Mouse (Mus musculus) cerebellum, postnatal 14 days (tissue): ENCODE results near the gene Zc2hc1b.

Experiments used
- DNase-seq, 2 experiments: peaks; one replicate each; pipeline ENCODE4 v3.0.0; 2021; ENCODE audit warnings: mixed read lengths in 2 of 2

Zc2hc1b gene

DNA sequence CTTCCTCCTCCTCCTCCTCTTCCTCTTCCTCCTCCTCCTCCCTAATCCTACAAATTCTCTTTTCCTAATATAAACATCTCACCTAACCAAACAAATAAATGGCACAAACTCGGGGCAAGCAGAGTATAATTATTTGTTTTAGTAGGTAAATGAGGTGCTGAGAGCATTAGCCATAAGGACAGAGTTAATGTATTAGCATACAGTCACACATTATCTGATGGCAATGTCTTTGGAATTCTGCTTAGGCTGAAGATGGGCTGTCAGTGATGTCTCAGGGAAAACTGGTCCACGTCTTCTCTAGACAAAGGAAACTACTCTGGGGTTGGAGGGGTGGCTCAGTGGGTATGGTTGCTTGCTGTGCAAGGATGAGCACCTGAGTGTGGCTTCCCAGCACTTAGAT lies 6.4 kb downstream of the Zc2hc1b start:
- no peak for DNase-seq

DNA sequence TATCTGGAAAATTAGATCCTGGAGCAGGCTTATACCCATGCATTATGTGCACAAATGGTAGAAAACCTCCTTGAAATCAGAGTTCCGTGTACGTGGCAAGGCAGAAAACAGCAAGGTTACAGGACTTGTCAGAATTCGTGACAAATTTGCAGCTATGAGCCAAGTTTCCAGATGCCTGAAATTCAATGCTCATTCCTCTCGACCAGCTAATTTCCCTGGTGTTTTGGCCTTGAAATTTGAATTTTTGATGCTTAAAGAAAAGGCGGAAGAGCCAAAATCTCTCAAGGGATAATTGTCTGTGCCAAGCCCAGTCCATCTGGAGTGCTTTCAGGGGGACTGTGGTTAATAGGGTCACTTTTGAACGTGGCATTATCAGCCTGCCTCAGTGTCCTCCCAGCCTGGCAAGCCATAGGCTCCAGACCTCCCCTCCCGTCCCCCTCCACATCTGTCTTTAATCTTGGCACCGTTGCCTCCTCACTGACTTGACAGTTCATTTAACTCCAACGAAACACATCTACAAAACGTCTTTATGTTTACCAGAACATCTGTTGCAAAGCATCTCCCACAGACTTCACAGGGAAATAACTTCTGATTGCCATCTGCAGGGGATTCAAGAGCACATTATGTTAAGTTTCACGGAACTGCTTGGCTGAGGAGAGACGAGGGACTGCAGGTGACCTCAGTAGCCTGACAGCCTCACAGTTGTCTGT lies 6.9 kb downstream of the Zc2hc1b start:
- peak; percentile 15 to 33 for DNase-seq

DNA sequence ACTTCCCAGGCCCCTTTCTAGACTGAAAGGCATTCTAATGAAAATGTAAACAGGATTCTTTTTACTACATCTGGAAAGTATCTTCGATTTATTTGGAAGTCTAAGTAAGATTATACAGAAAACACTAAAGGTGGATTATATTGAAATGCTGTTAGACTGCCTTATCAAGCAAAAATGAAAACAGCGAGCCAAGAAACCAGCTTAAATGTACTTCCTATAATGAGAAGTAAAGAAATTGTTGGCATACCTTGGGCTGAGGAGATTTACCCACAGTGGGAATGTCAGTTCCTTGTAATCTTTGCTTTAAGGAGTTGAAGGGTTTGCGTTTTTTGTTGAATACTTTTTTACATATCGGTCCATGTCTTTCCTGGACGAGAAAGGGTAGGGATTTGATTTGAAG lies 9.4 kb downstream of the Zc2hc1b start:
- DNase-seq = no peak

DNA sequence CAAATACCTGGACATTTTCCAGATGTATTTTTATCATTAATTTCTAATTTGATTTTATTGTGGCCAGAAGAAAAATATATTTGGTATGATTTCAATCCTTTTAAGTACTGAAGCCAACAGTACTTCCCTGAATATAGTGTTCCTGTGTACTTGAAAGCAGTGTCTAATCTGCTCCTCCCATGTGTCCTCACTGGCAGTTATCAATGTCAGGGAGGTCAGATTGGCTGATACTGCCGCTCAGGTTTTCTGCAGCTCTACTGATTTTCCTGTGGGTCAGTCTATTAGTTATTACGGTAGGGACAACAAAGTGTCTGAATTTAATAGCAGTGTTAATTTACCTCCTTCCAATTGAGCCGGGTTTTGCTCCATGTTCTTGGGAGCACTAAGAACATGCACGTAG lies 15.8 kb downstream of the Zc2hc1b start:
- DNase-seq = no peak

DNA sequence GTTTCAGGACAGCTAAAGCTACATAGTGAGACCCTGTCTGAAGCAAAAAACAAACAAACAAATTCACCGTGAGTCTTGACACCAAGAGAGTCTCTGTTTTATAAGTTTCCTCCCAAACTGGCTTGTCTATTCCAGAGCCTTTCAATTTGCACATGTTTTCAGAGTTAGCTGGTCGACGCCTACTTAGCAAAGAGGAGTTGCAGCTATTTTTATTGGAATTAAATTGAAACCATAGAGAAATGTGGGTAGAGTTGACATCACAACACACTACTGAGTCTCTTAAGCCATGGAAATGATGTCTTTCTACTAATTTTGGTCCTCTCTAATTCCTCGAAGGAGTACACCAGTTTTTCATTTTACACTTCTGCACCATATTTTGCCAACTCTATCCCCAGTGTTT lies 16.9 kb downstream of the Zc2hc1b start:
- DNase-seq = no peak

DNA sequence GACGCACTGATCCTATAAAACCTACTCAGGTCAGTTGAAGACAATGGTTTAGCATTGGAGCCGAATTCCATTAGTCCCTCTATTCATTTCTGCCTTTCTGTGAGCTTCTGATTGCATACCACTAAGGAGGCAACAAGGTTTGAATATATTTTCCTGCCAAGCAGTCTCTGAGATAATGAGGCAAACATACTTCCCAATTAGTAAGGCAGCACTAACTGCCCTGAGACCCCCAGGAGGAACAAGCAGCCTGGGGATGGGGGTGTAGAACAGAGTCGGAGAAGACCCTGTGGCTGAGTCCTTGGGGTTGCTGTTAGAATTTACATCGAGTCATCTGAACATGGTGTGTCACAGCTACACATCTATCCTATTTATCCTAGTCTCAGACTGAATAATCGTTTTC lies 22.4 kb downstream of the Zc2hc1b start:
- no peak for DNase-seq

DNA sequence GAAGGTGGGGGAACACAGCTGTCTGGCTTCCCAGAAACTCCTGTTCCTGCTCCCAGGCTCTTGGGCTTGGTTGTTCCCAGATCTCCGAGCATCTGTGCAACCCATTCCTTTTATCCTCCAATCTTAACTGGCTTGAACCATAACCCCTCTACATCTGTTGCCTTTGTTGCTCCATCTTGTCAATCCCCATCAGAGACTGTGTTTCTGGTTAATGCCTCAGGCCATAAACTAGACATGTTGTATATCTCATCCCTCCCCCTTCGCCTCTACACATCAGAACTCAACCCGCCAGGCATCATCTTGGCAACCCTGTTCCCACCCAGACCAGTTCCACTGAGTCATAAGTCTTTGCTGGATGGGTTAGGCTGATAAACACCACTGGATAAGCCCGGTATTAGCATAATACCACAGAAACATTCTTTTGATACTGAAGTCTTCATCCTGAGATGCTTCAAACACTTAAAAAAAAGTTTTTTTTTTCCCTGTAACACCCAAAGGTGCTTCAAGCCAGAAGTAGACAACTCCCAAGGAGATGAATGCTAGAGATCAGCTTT lies 24.9 kb downstream of the Zc2hc1b start:
- DNase-seq = no peak

DNA sequence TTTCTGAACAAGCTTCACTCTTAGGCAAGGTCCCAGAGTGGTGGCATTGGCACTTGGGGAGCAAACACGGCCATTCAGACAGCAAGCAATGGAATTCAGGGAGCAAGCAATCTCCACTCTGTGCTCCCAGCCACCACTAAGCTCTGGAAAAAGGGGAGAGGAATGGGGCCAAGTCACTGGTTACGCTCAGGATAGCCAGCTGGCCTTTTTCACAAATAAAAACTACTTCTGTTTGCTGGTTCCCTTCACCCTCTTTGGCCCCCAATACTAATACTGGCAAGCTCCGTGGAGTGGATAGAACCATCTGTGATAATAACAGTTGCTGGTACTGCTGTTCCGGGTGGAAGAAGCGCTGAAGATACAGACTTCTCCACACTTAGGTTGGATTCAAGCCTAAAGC lies 26.5 kb downstream of the Zc2hc1b start:
- peak; percentile 29 to 37 for DNase-seq

DNA sequence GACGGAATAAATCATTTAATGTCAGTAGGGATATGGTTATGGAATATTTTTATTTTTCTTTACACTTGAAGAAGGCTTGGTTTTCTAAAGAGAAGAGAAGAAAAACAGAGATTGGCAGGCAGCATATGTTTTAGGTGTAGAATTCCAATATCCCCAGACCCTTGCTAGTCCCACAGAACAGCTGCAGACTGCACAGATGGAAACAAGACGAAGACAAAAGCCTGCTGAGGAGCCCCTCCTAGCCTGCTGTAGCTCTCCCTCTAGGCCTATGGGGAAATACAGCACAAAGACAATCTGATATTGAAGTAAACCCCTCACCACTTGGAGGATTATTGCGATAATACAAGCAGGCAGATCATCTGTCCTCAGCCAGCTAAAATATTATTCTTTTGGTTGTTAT lies 27.4 kb downstream of the Zc2hc1b start:
- no peak for DNase-seq

DNA sequence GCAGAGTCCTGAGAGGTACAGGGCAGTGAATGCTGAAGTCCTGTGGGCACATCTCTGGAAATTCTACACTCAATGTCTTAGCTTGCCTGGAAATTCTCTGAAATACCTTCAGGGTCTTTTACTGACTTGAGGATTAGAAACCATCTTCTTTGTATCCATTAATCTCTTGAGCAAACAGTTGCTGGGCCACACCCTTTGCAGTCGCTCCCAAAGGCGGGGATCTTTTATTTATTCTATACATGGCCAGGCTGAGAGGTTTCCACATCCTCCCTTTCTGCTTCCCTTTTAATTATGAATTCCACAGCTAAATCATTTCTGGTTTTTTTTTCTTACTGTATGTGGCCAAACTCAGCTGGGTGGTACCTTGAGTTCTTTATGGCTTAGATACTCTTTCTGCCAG lies 37.4 kb downstream of the Zc2hc1b start:
- DNase-seq = no peak

DNA sequence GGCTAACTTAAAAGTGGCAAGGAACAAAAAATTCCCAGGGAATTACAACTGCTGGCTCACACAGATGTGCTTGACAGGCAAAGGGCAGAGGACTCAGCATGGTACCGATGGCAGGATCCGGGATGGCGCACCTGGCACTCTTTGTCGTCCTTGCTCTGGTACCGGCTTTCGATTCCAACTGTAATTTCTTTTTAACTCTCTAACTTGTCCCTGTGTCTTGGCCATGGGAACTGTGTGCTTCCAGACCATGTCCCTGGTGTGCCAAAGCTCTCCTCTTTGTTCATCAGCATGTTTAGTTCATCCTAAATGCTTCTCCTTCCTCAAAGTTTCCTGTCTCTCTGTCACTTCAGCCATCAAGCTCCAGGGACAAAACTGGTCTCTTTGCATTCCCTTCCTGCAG lies 39.9 kb downstream of the Zc2hc1b start:
- DNase-seq = no peak

DNA sequence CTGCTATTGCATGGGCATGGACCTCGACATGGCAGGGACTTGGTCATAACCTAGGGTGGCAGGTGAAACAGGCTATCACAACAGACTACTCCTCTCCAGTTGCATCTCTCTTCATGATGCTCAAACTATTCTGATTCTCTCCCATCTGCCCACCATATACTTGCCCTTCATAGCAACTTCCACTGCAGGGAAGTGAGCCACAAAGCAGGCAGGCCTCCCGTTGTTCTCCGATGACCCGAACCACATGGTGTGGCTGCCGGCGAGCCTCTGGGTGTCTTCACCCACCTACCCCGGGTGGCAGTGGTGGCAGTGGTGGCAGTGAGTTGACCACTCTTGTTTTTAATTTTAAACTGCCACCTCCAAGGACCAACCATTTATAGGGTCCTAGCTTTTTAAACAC lies 42.1 kb downstream of the Zc2hc1b start:
- DNase-seq = no peak

DNA sequence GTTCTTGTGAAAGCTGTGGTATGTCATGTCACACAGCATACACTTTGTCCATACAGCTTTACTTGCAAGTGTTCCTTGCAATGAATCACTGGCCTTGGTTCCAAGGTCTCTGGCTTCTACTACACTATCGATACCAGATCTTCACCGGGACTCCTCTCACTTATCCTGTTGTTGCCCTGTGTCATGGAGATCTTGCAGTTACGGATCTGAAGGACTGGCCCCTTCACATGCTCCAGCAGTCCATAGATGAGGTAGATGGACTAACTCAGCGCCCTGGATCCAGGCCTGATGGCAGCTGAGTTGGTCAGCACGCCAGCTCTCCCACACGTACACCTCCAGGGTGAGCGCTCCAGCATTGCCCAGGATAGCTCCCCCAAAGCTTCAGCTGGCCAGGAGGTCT lies 42.5 kb downstream of the Zc2hc1b start:
- DNase-seq = no peak

DNA sequence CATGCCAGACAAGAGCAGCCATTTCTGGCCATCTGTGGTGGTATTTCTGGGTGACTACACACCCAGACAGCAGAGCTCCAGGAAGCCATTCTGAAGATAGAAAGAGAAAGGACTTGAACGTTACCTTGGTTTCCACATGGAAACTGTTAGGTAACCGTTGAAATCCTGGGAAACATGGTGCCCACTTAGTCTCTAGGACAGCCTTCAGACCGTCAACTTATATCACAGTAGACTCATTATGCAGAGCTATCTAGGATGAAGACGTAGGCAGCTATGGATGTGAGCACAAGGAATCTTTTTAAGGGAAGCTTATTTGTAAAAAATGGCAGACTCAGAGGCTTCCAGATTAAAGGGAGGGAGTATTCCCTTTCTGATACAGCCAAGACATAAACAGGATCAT lies 44.0 kb downstream of the Zc2hc1b start:
- DNase-seq = peak in 1 of 2 experiments; percentile 4

DNA sequence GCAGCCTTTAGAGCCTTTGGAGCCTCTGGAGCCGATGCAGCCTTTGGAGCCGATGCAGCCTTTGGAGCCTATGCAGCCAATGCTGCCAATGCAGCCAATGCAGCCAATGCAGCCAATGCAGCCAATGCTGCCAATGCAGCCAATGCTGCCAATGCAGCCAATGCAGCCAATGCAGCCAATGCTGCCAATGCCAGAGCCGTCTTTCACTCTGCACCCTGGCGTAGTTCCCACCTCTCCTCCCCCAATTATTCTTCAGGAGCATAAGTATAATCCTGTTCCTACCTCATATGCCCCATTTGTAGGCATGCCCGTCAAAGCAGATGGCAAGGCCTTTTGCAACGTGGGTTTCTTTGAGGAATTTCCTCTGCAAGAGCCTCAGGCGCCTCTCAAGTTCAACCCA lies 49.9 kb downstream of the Zc2hc1b start:
- peak; percentile 23 to 33 for DNase-seq

DNA sequence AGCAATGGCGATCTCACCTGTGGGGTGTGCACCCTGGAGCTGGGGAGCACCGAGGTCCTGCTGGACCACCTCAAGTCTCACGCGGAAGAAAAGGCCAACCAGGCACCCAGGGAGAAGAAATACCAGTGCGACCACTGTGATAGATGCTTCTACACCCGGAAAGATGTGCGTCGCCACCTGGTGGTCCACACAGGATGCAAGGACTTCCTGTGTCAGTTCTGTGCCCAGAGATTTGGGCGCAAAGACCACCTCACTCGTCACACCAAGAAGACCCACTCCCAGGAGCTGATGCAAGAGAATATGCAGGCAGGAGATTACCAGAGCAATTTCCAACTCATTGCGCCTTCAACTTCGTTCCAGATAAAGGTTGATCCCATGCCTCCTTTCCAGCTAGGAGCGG lies 50.5 kb downstream of the Zc2hc1b start:
- peak; percentile 17 to 33 for DNase-seq

DNA sequence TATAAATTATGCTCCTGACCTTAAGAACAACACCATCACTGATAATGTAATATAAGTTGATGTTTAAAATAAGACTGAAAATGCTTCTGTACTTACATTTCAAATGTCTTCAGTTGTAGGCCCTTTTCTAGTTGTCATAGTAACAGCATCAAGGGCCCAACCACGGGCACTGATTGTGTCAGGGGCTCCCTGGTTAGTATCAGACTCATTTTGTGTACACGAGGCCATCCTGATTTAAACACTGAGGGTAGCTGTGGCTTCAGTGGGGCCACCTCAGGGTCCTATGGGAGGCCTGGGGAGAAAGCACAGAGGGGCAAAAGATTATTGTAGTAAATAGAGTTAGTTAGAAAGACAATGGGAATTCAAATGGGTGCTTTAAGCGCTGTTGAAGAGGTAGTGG lies 52.0 kb downstream of the Zc2hc1b start:
- DNase-seq = no peak

DNA sequence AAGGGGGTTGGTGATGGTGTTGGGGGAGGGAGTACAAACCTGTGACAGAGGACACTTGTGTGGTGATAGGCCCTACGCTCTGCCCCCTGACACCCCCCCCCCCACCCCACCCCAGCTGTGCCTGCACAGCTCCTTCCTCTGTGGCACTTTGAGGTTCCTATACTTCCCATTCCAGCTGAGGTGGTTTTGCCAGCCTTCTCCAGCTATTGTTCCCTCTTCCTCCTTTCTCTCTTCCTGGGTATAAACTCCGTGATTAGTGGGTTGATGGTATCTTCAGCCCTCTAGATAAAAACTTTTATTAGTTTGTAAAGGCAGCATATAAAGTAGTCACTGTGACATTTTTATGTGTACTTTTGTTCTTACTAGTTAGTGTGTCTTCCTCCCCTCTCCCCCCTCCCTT lies 58.5 kb downstream of the Zc2hc1b start:
- no peak for DNase-seq

DNA sequence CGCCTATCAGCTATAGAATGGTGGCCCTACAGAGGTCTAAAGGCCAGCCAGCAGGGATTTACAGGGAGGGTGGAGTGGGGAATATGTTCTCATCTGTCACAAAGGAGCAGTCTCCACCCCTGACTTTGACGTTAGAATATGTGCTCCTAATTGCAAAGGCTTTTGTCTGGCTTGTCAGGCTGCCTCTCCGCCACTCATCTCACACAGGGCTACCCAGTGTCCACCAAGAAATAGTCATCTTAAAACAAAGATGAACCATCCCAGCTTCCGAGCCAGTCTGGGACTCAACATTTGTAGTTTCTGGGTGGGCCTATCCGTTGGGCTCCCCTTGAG lies 59.1 kb downstream of the Zc2hc1b start:
- DNase-seq = no peak

DNA sequence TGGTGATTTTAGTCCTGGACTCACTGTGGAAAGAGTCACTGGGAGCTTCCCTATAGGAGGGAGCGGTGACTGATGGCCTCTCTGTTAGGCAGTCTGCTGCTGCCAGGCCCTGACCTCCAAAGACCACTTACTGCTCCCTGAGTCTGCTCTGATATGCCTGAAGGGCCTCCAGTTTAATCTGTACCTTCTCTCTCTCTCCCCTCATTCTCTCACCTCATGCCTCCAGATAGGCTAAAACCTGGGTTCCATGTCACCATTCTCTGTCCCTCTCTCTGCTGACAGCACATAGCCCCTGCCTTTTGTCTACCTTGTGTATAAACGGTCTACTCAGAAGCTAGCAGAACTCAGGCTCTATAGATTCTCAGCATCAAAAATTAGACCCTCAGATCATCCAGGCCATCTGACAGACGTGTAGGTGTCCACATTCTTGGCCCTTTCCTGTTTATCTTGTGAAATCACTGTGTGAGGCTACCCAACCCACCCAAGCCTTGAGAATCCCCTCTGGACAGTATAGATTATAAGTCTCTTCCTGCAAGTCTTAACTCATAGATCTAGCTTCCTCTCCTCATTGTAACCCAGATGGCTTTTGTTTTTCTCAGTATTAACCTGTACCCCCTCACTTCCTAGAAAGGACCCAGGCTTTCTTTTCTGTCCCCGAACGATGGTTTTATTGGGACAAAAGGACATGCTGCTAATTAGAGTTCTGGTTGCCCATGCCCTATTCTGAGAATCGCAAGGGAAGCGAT lies 59.6 kb downstream of the Zc2hc1b start:
- DNase-seq = no peak

DNA sequence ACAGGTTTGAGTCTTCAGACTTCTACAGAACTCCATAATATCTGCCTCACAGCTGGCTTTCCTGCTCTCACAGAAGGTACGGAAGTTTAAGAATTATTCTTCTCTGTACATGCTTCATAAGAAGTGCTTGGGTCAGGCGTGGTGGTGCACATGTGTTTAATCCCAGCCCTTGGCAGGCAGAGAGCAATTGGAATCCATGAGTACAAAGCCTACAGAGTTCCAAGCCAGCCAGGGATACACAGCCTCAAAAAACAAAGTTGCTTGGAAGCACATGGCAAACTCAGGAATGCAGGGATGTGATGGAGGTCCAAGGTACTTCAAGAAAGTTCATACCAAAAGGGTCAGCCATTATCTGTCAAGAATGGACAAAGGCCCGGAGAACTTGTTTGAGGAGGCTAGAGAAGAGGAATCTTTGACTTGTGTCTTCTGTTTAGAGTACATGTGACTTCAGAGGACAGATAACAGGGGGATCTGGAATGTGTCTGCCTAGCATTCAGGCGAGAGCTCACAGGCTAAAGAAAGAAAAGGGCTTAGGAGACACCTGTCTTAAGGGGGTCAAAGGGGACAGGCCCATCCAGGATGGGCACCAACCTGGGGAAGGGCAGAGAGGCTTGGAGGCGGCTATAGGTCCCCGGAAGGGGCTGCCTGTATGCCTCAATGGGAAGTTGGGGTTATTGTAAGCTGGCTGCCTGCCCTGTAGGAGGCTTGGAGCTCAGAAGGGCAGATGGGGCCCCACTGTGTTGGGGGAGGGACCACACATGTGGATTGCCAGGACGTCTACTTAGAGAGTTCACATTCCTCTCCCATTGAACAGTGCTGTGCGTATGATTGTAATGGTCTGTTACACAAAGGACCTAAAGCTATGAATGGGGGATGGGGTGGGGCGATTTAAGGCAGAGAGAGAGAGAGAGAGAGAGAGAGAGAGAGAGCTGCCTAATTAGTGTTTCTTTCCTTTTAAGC lies 60.8 kb downstream of the Zc2hc1b start:
- DNase-seq = no peak

DNA sequence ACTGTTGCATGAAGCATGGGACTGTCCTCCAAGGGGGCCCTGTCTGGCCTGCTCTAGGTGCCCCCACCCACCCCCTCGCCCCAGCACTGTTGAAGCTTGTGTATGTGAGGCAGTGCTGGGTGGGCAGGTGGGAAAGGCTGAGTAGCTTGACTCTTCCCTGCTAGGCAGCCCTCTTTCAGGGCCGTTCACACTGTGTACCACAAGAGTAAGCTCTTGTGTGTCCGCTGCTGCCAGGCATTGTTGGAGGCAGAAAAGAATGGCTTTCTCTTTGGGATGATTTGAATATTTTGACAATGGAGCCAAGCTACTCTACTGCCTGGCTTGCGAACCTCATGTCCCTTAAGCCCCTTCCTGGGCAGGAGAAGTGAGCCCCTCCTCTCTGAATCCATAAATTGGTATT lies 62.8 kb downstream of the Zc2hc1b start:
- no peak for DNase-seq

DNA sequence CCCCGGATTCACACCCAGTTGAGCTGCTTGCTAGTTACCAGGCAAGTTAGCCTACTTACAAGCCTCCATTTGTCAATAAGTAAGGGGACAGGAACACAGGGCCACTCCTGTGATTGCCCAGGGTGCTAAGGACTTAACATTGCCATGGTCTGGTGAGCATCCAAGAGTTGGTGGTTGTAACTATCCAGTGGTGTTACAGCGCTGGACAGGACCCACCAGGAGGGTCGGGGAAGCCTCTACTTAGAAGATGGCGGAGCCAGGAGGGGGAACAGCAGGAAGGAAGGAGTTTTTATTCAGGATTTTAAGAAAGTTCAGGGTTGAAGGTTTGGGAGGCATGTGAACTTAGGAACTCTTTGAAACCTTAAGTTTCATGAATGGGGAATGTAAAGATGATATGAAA lies 64.2 kb downstream of the Zc2hc1b start:
- no peak for DNase-seq
